Comparison of ENCODE assay signal across 8 mouse cellular contexts in the genomic region with DNA sequence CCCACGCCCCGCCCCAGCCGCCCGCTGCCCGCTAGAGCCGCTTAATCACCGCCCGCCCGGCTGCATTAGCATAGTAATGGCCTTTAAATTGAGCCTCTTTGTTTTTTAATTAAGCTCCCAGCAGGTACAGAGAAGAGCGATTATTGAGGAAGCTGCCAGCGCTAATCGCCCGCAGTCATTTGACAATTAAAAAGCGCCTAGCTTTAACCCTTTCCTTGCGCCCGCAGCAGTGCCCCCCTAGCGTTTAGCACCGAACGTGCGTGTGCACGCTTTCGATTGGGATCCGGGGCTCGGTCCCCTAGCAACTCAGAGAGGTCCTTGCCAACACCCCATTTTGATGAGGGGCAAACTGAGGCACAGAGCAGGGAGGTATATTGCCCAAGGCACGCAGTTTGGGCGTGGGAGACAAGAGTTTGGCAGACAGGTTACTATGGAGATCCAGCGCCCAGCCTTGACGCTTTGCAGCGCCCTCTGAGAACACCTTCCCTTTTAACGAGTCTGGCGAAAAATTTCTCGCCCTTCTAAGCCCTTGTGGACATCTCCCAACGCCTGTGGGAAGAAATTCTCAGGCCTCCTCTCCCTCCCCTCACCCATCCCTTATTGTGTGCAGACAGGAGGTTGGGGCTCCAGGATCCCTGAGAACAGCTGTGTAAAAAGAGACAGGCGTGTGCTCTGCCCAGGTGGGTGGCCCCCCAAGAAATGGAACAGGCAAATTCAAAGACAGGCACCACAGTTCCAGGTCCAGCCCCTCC. TPM values are rescaled to one million over a fixed set of nuclear protein-coding genes. Genes with fewer than 3 reads are reported as not detected.
DNase-seq lines count a peak whose midpoint lies in the region; ATAC-seq lines count a peak whose summit lies in the region.

No protein-coding gene starts in this region.

- no peaks in the 10 kb centered on the region for H3K36me3 ChIP-seq in embryonic facial prominence, embryonic 11.5 days (replicated peaks; ENCODE audit: control insufficient read depth, insufficient read depth, low read depth, low read length)
- no peaks in the 10 kb centered on the region for H3K36me3 ChIP-seq in kidney, embryonic 15.5 days
- H3K36me3 ChIP-seq in midbrain, embryonic 15.5 days (replicated peaks) = no peaks in the 10 kb centered on the region

- H3K9me3 ChIP-seq in embryonic facial prominence, embryonic 11.5 days (replicated peaks; ENCODE audit: control insufficient read depth, low read length) = no peaks in the 10 kb centered on the region
- H3K9me3 ChIP-seq in kidney, embryonic 15.5 days (replicated peaks) = no peaks in the 10 kb centered on the region
- H3K9me3 ChIP-seq in midbrain, embryonic 15.5 days = no peaks in the 10 kb centered on the region

- peaks cover 20% of the 10 kb centered on the region for H3K4me1 ChIP-seq in embryonic facial prominence, embryonic 11.5 days (ENCODE audit: control insufficient read depth, insufficient read depth, low read length)
- peaks cover 58% of the 10 kb centered on the region for H3K4me1 ChIP-seq in kidney, embryonic 15.5 days
- H3K4me1 ChIP-seq in midbrain, embryonic 15.5 days = peaks cover 54% of the 10 kb centered on the region

- 0 out of 2 replicates have a peak overlapping the region, but pooled peaks have one; percentile 4 for H3K4me3 ChIP-seq in embryonic facial prominence, embryonic 11.5 days (ENCODE audit: low read depth, low read length)
- H3K4me3 ChIP-seq in kidney, embryonic 15.5 days (replicated peaks) = peak overlapping the region; percentile 25; the same call in 1 of the 2 replicates
- peak overlapping the region; percentile 25 for H3K4me3 ChIP-seq in midbrain, embryonic 15.5 days

- H3K4me2 ChIP-seq in embryonic facial prominence, embryonic 11.5 days (ENCODE audit: low read depth, low read length) = peak overlapping the region; percentile 19
- peak overlapping the region; percentile 52 for H3K4me2 ChIP-seq in kidney, embryonic 15.5 days
- peak overlapping the region; percentile 55 for H3K4me2 ChIP-seq in midbrain, embryonic 15.5 days

- H3K27ac ChIP-seq in embryonic facial prominence, embryonic 11.5 days (replicated peaks; ENCODE audit: low read depth, low read length) = no peak overlapping the region
- no peak overlapping the region for H3K27ac ChIP-seq in kidney, embryonic 15.5 days
- peak overlapping the region; percentile 58 for H3K27ac ChIP-seq in midbrain, embryonic 15.5 days

- under 1% methylated on average over 34 of the region's 34 CpGs for WGBS in embryonic facial prominence, embryonic 11.5 days
- 2% methylated on average over 34 of the region's 34 CpGs for WGBS in kidney, embryonic 15.5 days
- WGBS in midbrain, embryonic 15.5 days = under 1% methylated on average over 34 of the region's 34 CpGs

- ATAC-seq in embryonic facial prominence, embryonic 11.5 days (replicated peaks; ENCODE audit: insufficient number of reproducible peaks, low FRiP score, low TSS enrichment, low read depth) = no peak
- no peak for ATAC-seq in kidney, embryonic 15.5 days (replicated peaks; ENCODE audit: low FRiP score)
- ATAC-seq in midbrain, embryonic 15.5 days (replicated peaks) = peak; percentile 32

- DNase-seq in layer of hippocampus, adult 18-20 months (ENCODE audit: low spot score in 2 of 2) = peak; percentile 38 to 43
- no peak for DNase-seq in layer of hippocampus, adult 9-10 months (ENCODE audit: low spot score)
- DNase-seq in embryonic facial prominence, embryonic 11.5 days (ENCODE audit: low spot score) = peak; percentile 42
- no peak for DNase-seq in urinary bladder, postnatal 4 days (ENCODE audit: low spot score in 2 of 2)
- no peak for DNase-seq in thymus, postnatal 14 days
- no peak for DNase-seq in spleen, postnatal 36 days (ENCODE audit: low spot score in 2 of 2)

- peaks cover 31% of the 10 kb centered on the region for H3K27me3 ChIP-seq in embryonic facial prominence, embryonic 11.5 days (ENCODE audit: control insufficient read depth, insufficient read depth, low read length)
- peaks cover 93% of the 10 kb centered on the region for H3K27me3 ChIP-seq in kidney, embryonic 15.5 days
- H3K27me3 ChIP-seq in midbrain, embryonic 15.5 days (replicated peaks) = peaks cover 76% of the 10 kb centered on the region

- no peak overlapping the region for H3K9ac ChIP-seq in embryonic facial prominence, embryonic 11.5 days (replicated peaks; ENCODE audit: low read length)
- H3K9ac ChIP-seq in kidney, embryonic 15.5 days = no peak overlapping the region
- peak overlapping the region; percentile 24; the same call in 1 of the 2 replicates for H3K9ac ChIP-seq in midbrain, embryonic 15.5 days

RNA-seq across cellular contexts. Expression of a gene that starts 59.4 kb away (rescaled TPM):
- total RNA-seq in layer of hippocampus, adult 18-20 months (2021) = under 1 TPM; 0.30 to 0.53 TPM
- 1.2 TPM in 2 replicates for polyA plus RNA-seq in embryonic facial prominence, embryonic 11.5 days (2014; fragmentation: Nextera tagmentation; extraction: Ambion mirVana)
- 1.1 and 1.2 TPM in 2 replicates for polyA plus RNA-seq in kidney, embryonic 15.5 days (2015; fragmentation: Nextera tagmentation; extraction: Ambion mirVana)
- 1.5 and 1.7 TPM in 2 replicates for polyA plus RNA-seq in midbrain, embryonic 15.5 days (2015; fragmentation: Nextera tagmentation; extraction: Ambion mirVana)

Comparison
In these comparisons a context has a peak if more than half of its experiments do, and no peak if none do; other contexts are left out.
1. DNase-seq: peak in layer of hippocampus, adult 18-20 months (2 of 2) and embryonic facial prominence, embryonic 11.5 days (single experiment); none in layer of hippocampus, adult 9-10 months (single experiment), urinary bladder, postnatal 4 days (0 of 2), thymus, postnatal 14 days (single experiment) and spleen, postnatal 36 days (0 of 2).
2. Peak in every context shown above with its lines, with median percentiles within 50 percentile points of each other: H3K4me2 ChIP-seq and H3K4me3 ChIP-seq.